Mouse (Mus musculus) CD4-positive, CD25-positive, alpha-beta regulatory T cell, adult 4 months (primary cell): ENCODE measurements around the gene Abcc12. TPM values are rescaled to one million over a fixed set of nuclear protein-coding genes. Genes with fewer than 3 reads are reported as not detected.

Experiments
- polyA plus RNA-seq, 2 experiments: library from polyadenylated mRNA; unstranded; fragments of 100-300 nt; shearing (Covaris generic); gene quantifications; one replicate each; pipeline ENCODE4 v1.2.1; 2017

Abcc12 gene
- polyA plus RNA-seq, 2 experiments from 2014 or later, result not detected

Other genes starting within 250 kb of the Abcc12 start
- 100 to 1,000 TPM in 1 of 2 experiments, 10 to 100 TPM in 1; 96.5 to 125 TPM for gene Lonp2, start 43.4 kb upstream of the Abcc12 start, polyA plus RNA-seq
- gene Gm10638, start 165.0 kb upstream of the Abcc12 start, polyA plus RNA-seq, result not detected
- gene Siah1a, start 165.2 kb upstream of the Abcc12 start, polyA plus RNA-seq, result 1 to 10 TPM; 4.8 to 7.9 TPM